In genomic region chr2:32711301-32712056, GRCm38 (mm10) we compare ENCODE assay signal across 8 mouse cellular contexts. TPM values are rescaled to one million over a fixed set of nuclear protein-coding genes. Genes with fewer than 3 reads are reported as not detected.
A peak's percentile ranks its signal among the peaks of the same experiment; 100 is the strongest.
DNase-seq lines count a peak whose midpoint lies in the region; ATAC-seq and TF ChIP-seq lines count a peak whose summit lies in the region.

No protein-coding gene starts in this region.

- H3K4me1 ChIP-seq in liver, adult 2 months (ENCODE audit: control insufficient read depth, insufficient read depth, low read length) = peaks cover 22% of the 10 kb centered on the region
- peaks cover 4% of the 10 kb centered on the region; the same call in 1 of the 2 replicates for H3K4me1 ChIP-seq in embryonic facial prominence, embryonic 11.5 days (ENCODE audit: control insufficient read depth, insufficient read depth, low read length)
- peaks cover 29% of the 10 kb centered on the region for H3K4me1 ChIP-seq in intestine, embryonic 15.5 days (replicated peaks)
- peaks cover 24% of the 10 kb centered on the region for H3K4me1 ChIP-seq in neural tube, embryonic 12.5 days

- peaks cover 28% of the 10 kb centered on the region for H3K36me3 ChIP-seq in liver, adult 2 months (ENCODE audit: control insufficient read depth, insufficient read depth, low read length)
- H3K36me3 ChIP-seq in embryonic facial prominence, embryonic 11.5 days (replicated peaks; ENCODE audit: control insufficient read depth, insufficient read depth, low read depth, low read length) = peaks cover 13% of the 10 kb centered on the region
- H3K36me3 ChIP-seq in intestine, embryonic 15.5 days = peaks cover 30% of the 10 kb centered on the region
- peaks cover 43% of the 10 kb centered on the region for H3K36me3 ChIP-seq in neural tube, embryonic 12.5 days

- peak overlapping the region; percentile 77 for H3K4me3 ChIP-seq in liver, adult 2 months (ENCODE audit: insufficient read depth, low read depth, low read length)
- H3K4me3 ChIP-seq in embryonic facial prominence, embryonic 11.5 days (ENCODE audit: low read depth, low read length) = peak overlapping the region; percentile 91
- H3K4me3 ChIP-seq in intestine, embryonic 15.5 days (replicated peaks) = peak overlapping the region; percentile 89
- H3K4me3 ChIP-seq in neural tube, embryonic 12.5 days = peak overlapping the region; percentile 93

- no peaks in the 10 kb centered on the region for H3K27me3 ChIP-seq in liver, adult 2 months (ENCODE audit: control insufficient read depth, insufficient read depth, low read length)
- H3K27me3 ChIP-seq in embryonic facial prominence, embryonic 11.5 days (ENCODE audit: control insufficient read depth, insufficient read depth, low read length) = no peaks in the 10 kb centered on the region
- H3K27me3 ChIP-seq in intestine, embryonic 15.5 days (replicated peaks) = no peaks in the 10 kb centered on the region
- no peaks in the 10 kb centered on the region for H3K27me3 ChIP-seq in neural tube, embryonic 12.5 days (replicated peaks)

- no peaks in the 10 kb centered on the region for H3K9me3 ChIP-seq in embryonic facial prominence, embryonic 11.5 days (replicated peaks; ENCODE audit: control insufficient read depth, low read length)
- H3K9me3 ChIP-seq in intestine, embryonic 15.5 days = no peaks in the 10 kb centered on the region
- no peaks in the 10 kb centered on the region for H3K9me3 ChIP-seq in neural tube, embryonic 12.5 days

- no peak; the same call in 1 of the 2 replicates for TF ChIP-seq CTCF in liver, adult 2 months (IDR thresholded peaks at IDR 0.05; ENCODE audit: low read depth, low read length)

- peaks cover 37% of the 10 kb centered on the region for H3K79me2 ChIP-seq in liver, adult 2 months (ENCODE audit: control insufficient read depth, insufficient read depth, low read length)

- TF ChIP-seq POLR2A in liver, adult 2 months (IDR thresholded peaks at IDR 0.05; ENCODE audit: extremely low read depth, insufficient read depth, low read length) = no peak

- peak overlapping the region; percentile 98 for H3K9ac ChIP-seq in liver, adult 2 months (ENCODE audit: low read depth, low read length)
- H3K9ac ChIP-seq in embryonic facial prominence, embryonic 11.5 days (replicated peaks; ENCODE audit: low read length) = peak overlapping the region; percentile 89
- H3K9ac ChIP-seq in intestine, embryonic 15.5 days = peak overlapping the region; percentile 75
- peak overlapping the region; percentile 90 for H3K9ac ChIP-seq in neural tube, embryonic 12.5 days

- DNase-seq in liver, adult 2 months (ENCODE audit: extremely low read depth, low read depth, low spot score) = no peak
- DNase-seq in liver = no peak
- DNase-seq in embryonic facial prominence, embryonic 11.5 days (ENCODE audit: low spot score) = no peak
- DNase-seq in embryo, embryonic 10.5 days (ENCODE audit: low spot score) = no peak
- no peak for DNase-seq in yolk sac, embryonic 10.5 days (ENCODE audit: low spot score)
- no peak for DNase-seq in spleen, adult 18-20 months

- H3K27ac ChIP-seq in liver, adult 2 months (replicated peaks; ENCODE audit: insufficient read depth, low read depth, low read length) = peak overlapping the region; percentile 45
- 0 out of 2 replicates have a peak overlapping the region, but pooled peaks have one; percentile 93 for H3K27ac ChIP-seq in embryonic facial prominence, embryonic 11.5 days (replicated peaks; ENCODE audit: low read depth, low read length)
- peak overlapping the region; percentile 98 for H3K27ac ChIP-seq in intestine, embryonic 15.5 days
- H3K27ac ChIP-seq in neural tube, embryonic 12.5 days = no peak overlapping the region

- ATAC-seq in embryonic facial prominence, embryonic 11.5 days (replicated peaks; ENCODE audit: insufficient number of reproducible peaks, low FRiP score, low TSS enrichment, low read depth) = no peak
- no peak for ATAC-seq in intestine, embryonic 15.5 days
- no peak for ATAC-seq in neural tube, embryonic 12.5 days (ENCODE audit: low FRiP score, low read depth)

- WGBS in liver, adult 2 months = 15% methylated on average over 9 of the region's 9 CpGs
- 27% methylated on average over 9 of the region's 9 CpGs for WGBS in embryonic facial prominence, embryonic 11.5 days
- WGBS in intestine, embryonic 15.5 days = 23% methylated on average over 9 of the region's 9 CpGs
- 30% methylated on average over 9 of the region's 9 CpGs for WGBS in neural tube, embryonic 12.5 days

- H3K4me2 ChIP-seq in embryonic facial prominence, embryonic 11.5 days (ENCODE audit: low read depth, low read length) = peak overlapping the region; percentile 90
- peak overlapping the region; percentile 79 for H3K4me2 ChIP-seq in intestine, embryonic 15.5 days (replicated peaks)
- peak overlapping the region; percentile 93 for H3K4me2 ChIP-seq in neural tube, embryonic 12.5 days (replicated peaks)

RNA-seq across cellular contexts. Expression of gene Cdk9, which starts 1.4 kb away (rescaled TPM):
- 19.5 and 27.3 TPM in 2 replicates for total RNA-seq in liver, adult 2 months (2014; rRNA removed)
- 46.6 and 63.7 TPM in 2 replicates for polyA plus RNA-seq in liver, adult 2 months (2012; rRNA removed)
- 79.2 and 89.8 TPM in 2 replicates for polyA plus RNA-seq in embryonic facial prominence, embryonic 11.5 days (2014; fragmentation: Nextera tagmentation; extraction: Ambion mirVana)
- polyA plus RNA-seq in intestine, embryonic 15.5 days (2015; fragmentation: Nextera tagmentation; extraction: Ambion mirVana) = 95.7 and 99.6 TPM in 2 replicates
- polyA plus RNA-seq in neural tube, embryonic 12.5 days (2016; fragmentation: Nextera tagmentation; extraction: Ambion mirVana) = 97.8 and 103 TPM in 2 replicates

RNA-seq across cellular contexts. Expression of gene Fpgs, which starts 7.5 kb away (rescaled TPM):
- total RNA-seq in liver, adult 2 months (2014; rRNA removed) = 158 and 175 TPM in 2 replicates
- 414 and 481 TPM in 2 replicates for polyA plus RNA-seq in liver, adult 2 months (2012; rRNA removed)
- polyA plus RNA-seq in embryonic facial prominence, embryonic 11.5 days (2014; fragmentation: Nextera tagmentation; extraction: Ambion mirVana) = 15.6 and 16.3 TPM in 2 replicates
- polyA plus RNA-seq in intestine, embryonic 15.5 days (2015; fragmentation: Nextera tagmentation; extraction: Ambion mirVana) = 30.1 and 35.5 TPM in 2 replicates
- 16.4 and 17.3 TPM in 2 replicates for polyA plus RNA-seq in neural tube, embryonic 12.5 days (2016; fragmentation: Nextera tagmentation; extraction: Ambion mirVana)

RNA-seq across cellular contexts. Expression of gene Sh2d3c, which starts 9.4 kb away (rescaled TPM):
- 2.2 and 3.2 TPM in 2 replicates for total RNA-seq in liver, adult 2 months (2014; rRNA removed)
- 7.5 and 10.4 TPM in 2 replicates for polyA plus RNA-seq in liver, adult 2 months (2012; rRNA removed)
- 21.1 and 22.2 TPM in 2 replicates for polyA plus RNA-seq in embryonic facial prominence, embryonic 11.5 days (2014; fragmentation: Nextera tagmentation; extraction: Ambion mirVana)
- 27.8 and 28.6 TPM in 2 replicates for polyA plus RNA-seq in intestine, embryonic 15.5 days (2015; fragmentation: Nextera tagmentation; extraction: Ambion mirVana)
- polyA plus RNA-seq in neural tube, embryonic 12.5 days (2016; fragmentation: Nextera tagmentation; extraction: Ambion mirVana) = 41.8 and 45.1 TPM in 2 replicates

RNA-seq across cellular contexts. Expression of gene 6330409D20Rik, which starts 29.3 kb away (rescaled TPM):
- not detected in 2 replicates for total RNA-seq in liver, adult 2 months (2014; rRNA removed)
- polyA plus RNA-seq in liver, adult 2 months (2012; rRNA removed) = not detected in 2 replicates
- polyA plus RNA-seq in embryonic facial prominence, embryonic 11.5 days (2014; fragmentation: Nextera tagmentation; extraction: Ambion mirVana) = 0.31 and 0.75 TPM in 2 replicates
- 0.13 and 0.34 TPM in 2 replicates for polyA plus RNA-seq in intestine, embryonic 15.5 days (2015; fragmentation: Nextera tagmentation; extraction: Ambion mirVana)
- 2.1 and 3.1 TPM in 2 replicates for polyA plus RNA-seq in neural tube, embryonic 12.5 days (2016; fragmentation: Nextera tagmentation; extraction: Ambion mirVana)

RNA-seq across cellular contexts. Expression of gene Tor2a, which starts 45.6 kb away (rescaled TPM):
- total RNA-seq in liver, adult 2 months (2014; rRNA removed) = 26.6 and 35.6 TPM in 2 replicates
- 72.6 and 77.4 TPM in 2 replicates for polyA plus RNA-seq in liver, adult 2 months (2012; rRNA removed)
- polyA plus RNA-seq in embryonic facial prominence, embryonic 11.5 days (2014; fragmentation: Nextera tagmentation; extraction: Ambion mirVana) = 47.8 and 54.3 TPM in 2 replicates
- 61.4 and 64.2 TPM in 2 replicates for polyA plus RNA-seq in intestine, embryonic 15.5 days (2015; fragmentation: Nextera tagmentation; extraction: Ambion mirVana)
- 55.5 and 56.1 TPM in 2 replicates for polyA plus RNA-seq in neural tube, embryonic 12.5 days (2016; fragmentation: Nextera tagmentation; extraction: Ambion mirVana)

Comparison
In these comparisons a context has a peak if more than half of its experiments do, and no peak if none do; other contexts are left out.
1. RNA of gene Fpgs, which starts 7.5 kb away (polyA plus RNA-seq): 414 to 481 TPM in liver, adult 2 months; 30.1 to 35.5 TPM in intestine, embryonic 15.5 days, 16.4 to 17.3 TPM in neural tube, embryonic 12.5 days and 15.6 to 16.3 TPM in embryonic facial prominence, embryonic 11.5 days; every median in the first group is over 10 times any median in the second.
2. Peak in every context shown above with its lines, with median percentiles within 50 percentile points of each other: H3K4me3 ChIP-seq, H3K9ac ChIP-seq and H3K4me2 ChIP-seq.